Mouse (Mus musculus): ENCODE data around the gene Zfp286. TPM values are rescaled to one million over a fixed set of nuclear protein-coding genes. Genes with fewer than 3 reads are reported as not detected.
"Not testable (repeated sequence)": the region's sequence is repeated elsewhere in the genome, so short reads cannot be mapped to it uniquely, and the experiment has no call there.

Gene Zfp286
- total RNA-seq, 2 experiments from 2014 or later = 1.3 to 1.4 TPM

DNA sequence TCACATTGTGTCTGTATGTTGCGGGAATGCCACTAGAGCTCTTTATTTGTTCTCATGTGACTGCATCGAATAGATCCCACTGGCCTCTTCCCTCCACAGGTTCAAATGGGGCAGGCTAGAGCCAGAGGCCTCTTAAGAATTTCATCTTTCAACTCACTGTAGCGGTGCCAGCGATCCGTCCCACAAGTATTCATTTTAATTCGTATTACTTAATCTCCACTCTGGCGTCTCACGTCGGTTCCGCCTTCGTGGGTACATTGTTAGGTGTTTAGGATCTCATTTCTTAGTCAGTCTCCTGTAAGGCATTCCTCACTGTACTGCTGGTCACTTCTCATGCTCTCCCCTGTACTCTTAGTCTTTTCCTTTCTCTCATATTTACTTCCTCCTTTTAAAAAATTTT is 30.8 kb downstream of the Zfp286 start:
- no peak for TF ChIP-seq CTCF (IDR thresholded peaks at IDR 0.05)
- no peak overlapping the region for H3K27ac ChIP-seq
- no peak overlapping the region for H3K4me3 ChIP-seq
- no peak for DNase-seq
- intact Hi-C loops (cut with DNase I) = loop anchor here (10.0 kb wide), 1 partner anchor 406 kb away; no protein-coding TSS in a partner anchor

DNA sequence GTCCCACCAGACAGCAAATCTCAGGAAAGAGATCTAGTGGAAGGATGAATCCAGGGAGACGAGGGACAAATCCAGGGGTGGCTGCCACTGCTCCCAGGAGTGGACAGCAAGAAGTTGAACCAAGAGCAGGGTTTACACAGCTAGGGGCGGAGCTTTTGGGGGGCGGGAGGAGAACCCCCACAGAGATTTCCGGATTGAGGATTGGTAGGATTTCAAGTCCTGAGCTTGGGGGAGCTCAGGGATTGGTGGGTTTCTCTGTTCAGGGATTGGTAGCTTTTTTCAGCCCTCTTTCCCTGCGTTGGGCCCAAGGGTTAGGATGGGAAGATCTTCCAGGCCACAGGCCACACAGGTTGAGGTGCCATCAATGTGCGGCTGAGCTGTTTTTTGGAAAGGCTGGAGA is 31.4 kb downstream of the Zfp286 start:
- Histone ChIP-seq H3K4me3 (no peak overlapping the region), H3K27ac (no peak overlapping the region)
- TF ChIP-seq CTCF (IDR thresholded peaks at IDR 0.05) = no peak
- DNase-seq = no peak
- intact Hi-C loops (cut with DNase I) = loop anchor here (1.0 to 10.0 kb wide), 4 partner anchors 31 to 407 kb away; partner anchors contain the start of gene Zfp286

DNA sequence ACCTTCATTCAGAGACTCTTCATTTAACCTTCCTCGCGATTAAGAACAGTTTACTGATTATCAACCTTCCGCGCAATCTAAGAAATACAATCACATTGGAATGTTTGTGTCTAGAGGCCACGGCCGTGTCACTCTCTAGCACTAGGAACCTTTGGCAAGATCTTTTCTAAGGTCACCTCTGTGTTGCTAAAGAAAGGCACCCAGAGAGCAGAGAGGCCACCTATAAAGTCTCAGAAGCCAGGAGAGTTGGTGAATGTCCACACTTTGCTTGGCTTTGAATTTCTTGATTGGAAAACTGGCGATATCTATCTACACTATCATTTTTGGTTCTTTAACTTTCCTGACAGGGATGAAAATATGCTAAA is 32.1 kb downstream of the Zfp286 start:
- no peak for DNase-seq
- H3K27ac ChIP-seq = peak overlapping the region; percentile 75
- intact Hi-C loops (cut with DNase I) = loop anchor here (1.0 to 10.0 kb wide), 4 partner anchors 32 to 408 kb away; partner anchors contain the start of gene Zfp286
- H3K4me3 ChIP-seq = peak overlapping the region; percentile 59
- no peak for TF ChIP-seq CTCF (IDR thresholded peaks at IDR 0.05)

DNA sequence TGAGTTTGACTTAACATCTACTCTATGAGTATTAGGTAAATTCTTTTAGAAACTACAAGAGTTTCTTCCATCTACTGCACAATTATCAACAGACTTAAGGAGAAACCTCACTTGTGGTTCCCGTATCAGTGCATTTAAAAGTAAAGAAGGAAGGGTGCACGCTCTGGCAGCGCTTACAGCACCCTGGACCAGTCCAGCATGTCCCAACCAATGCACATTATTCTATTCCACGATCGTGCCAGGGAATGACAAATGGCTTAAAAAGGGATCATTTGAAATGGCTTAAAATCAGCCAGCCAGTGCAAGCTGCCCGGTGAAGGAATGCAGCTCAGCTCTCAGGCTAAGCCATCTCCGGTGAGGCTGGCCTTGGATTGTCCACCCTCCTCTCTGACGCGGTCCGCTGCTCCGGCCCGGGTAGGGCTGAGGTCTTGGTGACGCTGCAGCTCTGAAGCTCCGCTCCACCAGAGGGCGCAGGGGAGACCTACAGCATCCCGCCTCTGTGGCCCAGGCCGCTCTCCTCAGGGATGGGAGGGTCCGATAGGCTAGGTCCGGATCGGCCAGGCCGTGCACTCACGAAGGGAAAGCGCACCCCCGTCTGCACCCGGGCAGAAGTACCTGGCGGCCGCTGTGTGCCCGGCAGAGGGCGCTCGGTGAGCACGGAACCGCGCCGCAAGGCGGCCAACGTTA is 32.7 kb downstream of the Zfp286 start:
- peak overlapping the region; percentile 59 for H3K4me3 ChIP-seq
- peak; percentile 98 for DNase-seq
- intact Hi-C loops (cut with DNase I) = loop anchor here (1.0 to 10.0 kb wide), 4 partner anchors 32 to 408 kb away; partner anchors contain the start of gene Zfp286
- peak; percentile 100; the same call in 1 of the 2 replicates for TF ChIP-seq CTCF (IDR thresholded peaks at IDR 0.05)
- H3K27ac ChIP-seq = peak overlapping the region; percentile 75

DNA sequence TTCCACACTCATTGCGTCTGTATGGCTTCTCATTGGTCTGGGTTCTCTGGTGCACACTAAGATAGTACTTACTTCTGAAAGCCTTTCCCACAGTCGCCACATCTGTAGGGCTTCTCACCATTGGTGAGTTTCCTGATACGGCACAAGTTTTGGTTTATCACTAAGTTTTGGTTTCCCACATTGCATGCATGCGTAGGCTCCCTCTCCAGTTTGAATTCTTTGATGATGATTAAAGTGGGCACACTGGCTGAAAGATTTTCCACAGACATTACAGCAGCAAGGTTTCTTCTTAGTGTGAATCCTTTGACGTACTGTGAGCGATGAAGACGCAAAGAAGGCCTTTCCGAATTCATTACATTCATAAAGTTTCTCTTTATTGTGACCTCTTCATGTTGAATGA is 36.5 kb downstream of the Zfp286 start, which contains the start of gene Gm10428:
TSS of gene Gm10428 (plus strand) at position 321 of the 400 bp plus-strand sequence.
- Histone ChIP-seq H3K27ac (no peak within 1 kb of the TSS), H3K4me3 (no peak within 1 kb of the TSS)
- intact Hi-C loops (cut with DNase I) = loop anchor here (10.0 kb wide), 1 partner anchor 412 kb away; no protein-coding TSS in a partner anchor
- no peak for TF ChIP-seq CTCF (IDR thresholded peaks at IDR 0.05)
- DNase-seq = no peak

DNA sequence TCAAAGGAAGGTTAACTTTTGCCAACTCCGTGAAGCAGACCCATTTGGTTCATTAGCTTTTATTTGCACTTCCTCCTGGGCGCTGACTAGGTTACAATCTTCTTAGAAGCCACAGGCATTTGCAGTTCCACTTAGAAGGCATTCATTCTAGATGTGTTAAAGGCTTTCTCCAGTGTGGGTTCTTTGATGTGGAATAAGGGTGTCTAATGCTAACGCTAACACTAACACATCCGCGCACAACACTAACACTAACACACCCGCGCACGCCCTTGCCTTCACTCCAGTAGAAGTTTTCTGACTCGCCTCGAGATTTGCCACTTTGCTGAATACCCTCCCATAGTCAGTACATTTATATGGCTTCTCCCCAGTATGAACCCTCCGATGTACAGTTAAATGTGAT is 37.1 kb downstream of the Zfp286 start:
- DNase-seq = no peak
- TF ChIP-seq CTCF (IDR thresholded peaks at IDR 0.05) = no peak
- no peak overlapping the region for H3K4me3 ChIP-seq
- no peak overlapping the region for H3K27ac ChIP-seq
- intact Hi-C loops (cut with DNase I) = loop anchor here (10.0 kb wide), 1 partner anchor 413 kb away; no protein-coding TSS in a partner anchor

DNA sequence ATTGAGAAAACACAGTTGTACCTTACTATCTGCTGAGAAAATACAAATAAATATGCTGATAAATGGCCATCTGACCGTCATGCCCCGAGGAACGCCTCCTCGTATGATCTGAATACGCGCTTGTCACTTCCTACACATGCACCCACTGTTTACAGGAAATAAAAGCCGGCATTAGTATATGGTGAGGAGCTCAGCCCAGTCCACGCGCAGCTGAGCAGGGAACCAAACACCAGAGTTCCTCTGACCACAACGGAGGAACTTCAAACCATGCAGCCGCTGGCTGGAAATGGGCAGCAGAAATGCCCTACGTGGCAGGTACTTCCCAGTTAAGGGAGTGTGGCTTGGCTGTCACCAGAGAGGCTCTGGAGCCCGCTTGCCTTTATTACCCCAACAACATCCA is 39.8 kb downstream of the Zfp286 start:
- H3K27ac ChIP-seq; H3K4me3 ChIP-seq; intact Hi-C loops (cut with DNase I); DNase-seq: not testable (repeated sequence)

DNA sequence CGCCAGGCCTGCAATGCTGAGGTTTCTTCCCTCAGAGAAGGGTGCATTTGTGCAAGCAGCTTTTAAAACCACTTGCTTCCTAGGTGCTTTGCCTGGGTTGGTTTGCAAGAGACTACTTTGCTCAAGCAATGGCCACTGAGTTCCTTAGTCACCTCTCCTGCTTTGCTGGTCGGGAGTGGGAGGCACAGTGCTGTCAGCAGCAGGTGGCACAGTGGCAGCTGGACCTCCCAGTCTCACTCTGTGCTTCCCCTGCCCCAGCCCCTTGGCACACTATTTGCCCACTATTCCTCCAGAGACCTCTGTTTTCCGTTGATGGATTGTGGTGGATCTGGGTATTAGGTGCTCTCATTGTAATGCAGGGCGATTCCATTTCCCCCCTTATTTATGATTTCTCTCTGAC is 41.2 kb downstream of the Zfp286 start:
- DNase-seq = no peak
- no peak overlapping the region for H3K27ac ChIP-seq
- TF ChIP-seq CTCF (IDR thresholded peaks at IDR 0.05) = no peak
- H3K4me3 ChIP-seq = no peak overlapping the region
- intact Hi-C loops (cut with DNase I) = no loop called here

DNA sequence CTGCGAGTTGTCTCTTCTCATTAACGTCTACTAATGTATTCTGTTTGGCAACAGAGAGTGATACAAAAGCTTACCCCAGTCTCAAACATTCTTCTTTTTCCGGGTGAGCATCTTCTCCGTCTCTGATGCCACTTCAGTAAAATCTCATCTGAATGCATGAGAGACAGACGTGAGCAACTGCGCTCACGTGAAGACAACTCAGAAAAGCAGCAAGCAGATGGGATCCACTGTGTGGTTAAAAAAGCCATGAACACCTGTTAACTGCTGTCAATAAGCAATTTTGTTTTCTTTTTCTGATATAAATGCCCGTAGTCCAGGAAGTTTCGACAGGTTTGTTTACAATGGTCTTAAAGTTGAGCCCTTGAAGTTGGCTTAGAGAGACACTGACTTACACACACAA is 42.0 kb downstream of the Zfp286 start:
- intact Hi-C loops (cut with DNase I) = no loop called here
- Histone ChIP-seq H3K27ac (no peak overlapping the region), H3K4me3 (peak overlapping the region; percentile 19)
- DNase-seq = no peak
- no peak for TF ChIP-seq CTCF (IDR thresholded peaks at IDR 0.05)

DNA sequence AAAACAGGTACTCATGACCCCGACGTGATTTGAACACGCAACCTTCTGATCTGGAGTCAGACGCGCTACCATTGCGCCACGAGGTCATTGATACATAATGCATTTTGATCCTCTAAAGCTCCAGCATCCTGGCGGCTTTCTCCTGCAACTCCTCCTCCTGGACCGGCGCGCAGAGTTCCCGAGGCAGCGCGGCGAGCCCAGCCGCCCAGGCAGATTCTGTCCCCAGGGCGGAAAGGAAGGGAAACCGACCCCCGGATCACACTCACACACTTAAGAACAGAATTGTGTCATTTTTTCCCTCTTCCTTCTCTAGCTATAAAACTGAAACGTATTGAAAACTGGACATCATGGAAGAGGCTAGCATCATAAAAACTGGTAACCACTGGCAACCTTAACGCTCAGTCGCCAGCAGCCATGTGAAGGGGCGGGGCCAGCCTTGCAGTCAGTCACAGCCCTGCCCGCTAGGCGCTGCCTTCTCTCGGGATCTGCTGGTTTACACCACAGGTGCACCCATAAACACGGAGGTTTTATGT is 43.2 kb downstream of the Zfp286 start:
- TF ChIP-seq CTCF (IDR thresholded peaks at IDR 0.05) = peak; percentile 51
- DNase-seq = peak; percentile 80
- intact Hi-C loops (cut with DNase I) = no loop called here
- peak overlapping the region; percentile 75 for H3K4me3 ChIP-seq
- H3K27ac ChIP-seq = peak overlapping the region; percentile 44; the same call in 1 of the 2 replicates

DNA sequence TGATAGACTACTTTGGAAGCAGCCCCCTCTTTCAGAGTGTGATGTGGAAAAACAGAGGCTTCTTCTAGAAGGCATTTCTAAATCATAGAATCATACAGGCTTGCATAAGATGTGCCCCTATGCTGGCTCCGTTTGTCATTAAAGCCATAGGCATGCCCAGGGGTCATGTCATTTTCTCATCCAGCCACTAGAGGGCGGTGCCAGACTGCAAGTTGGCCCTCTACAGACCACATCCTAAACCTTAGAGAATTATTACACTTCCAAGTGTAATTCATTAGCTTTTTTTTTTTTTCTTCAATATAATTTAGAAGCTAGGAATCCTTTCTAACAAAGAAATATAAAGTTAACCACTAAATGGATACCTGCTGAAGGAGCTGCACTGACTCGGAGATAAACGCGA is 45.2 kb downstream of the Zfp286 start:
- intact Hi-C loops (cut with DNase I) = loop anchor here (5.0 kb wide), 1 partner anchor 108 kb away; no protein-coding TSS in a partner anchor
- Histone ChIP-seq H3K4me3 (no peak overlapping the region), H3K27ac (no peak overlapping the region)
- DNase-seq = peak; percentile 66
- TF ChIP-seq CTCF (IDR thresholded peaks at IDR 0.05) = peak; percentile 89

DNA sequence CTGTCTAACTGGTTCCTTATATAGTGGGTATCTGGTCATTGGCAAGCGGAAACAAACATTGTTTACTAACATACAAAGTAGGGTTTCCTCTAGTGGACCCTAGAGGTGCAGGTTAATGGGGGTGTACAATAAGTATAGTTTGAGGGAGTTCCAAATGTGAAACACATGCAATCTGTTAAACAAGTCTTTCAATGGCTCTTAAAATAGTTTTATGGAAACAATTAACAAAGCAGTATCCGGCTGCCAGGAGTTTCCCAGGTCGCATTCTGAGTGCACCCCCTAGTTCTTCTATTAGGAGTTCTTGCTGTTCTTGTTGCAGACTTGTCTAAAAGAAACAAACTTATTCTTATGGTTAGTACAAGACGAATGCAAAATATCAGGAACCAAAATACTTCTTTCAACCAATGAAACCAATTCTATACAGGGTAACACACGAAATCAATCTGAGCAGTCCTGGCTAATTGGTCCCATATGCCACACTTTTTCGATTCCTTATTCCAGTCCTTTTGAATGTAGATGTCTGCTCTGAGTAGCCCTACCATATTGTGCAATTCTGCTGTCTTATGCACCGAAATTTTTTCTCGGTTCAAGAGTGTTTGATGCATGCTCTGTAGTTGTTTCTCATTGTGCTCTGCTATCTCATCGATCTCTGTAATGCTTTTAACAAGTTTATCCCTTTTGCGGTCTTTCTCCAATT is 46.9 kb downstream of the Zfp286 start:
- no peak overlapping the region for H3K4me3 ChIP-seq
- H3K27ac ChIP-seq = no peak overlapping the region
- TF ChIP-seq CTCF (IDR thresholded peaks at IDR 0.05) = no peak
- no peak for DNase-seq
- intact Hi-C loops (cut with DNase I) = loop anchor here (5.0 kb wide), 1 partner anchor 110 kb away; no protein-coding TSS in a partner anchor

DNA sequence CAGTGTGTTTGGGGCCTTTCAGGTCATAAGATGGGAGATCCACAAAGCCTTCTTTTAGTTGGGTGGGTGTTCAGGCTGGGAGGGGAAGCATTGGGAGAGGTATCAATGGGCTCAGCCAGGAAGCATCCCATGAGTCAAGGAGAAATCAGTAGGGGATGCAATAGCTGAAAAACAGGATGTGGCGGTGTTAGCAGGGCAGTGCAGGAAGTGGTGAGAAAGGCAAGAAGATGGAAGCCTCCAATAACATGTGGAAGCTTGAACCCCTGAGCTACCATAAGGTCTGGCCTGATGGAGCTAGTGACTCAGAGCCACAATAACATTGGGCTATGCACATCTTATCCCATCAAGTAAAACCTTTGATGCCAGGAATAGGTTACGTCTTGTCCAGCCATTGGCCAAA is 48.1 kb downstream of the Zfp286 start:
- intact Hi-C loops (cut with DNase I) = loop anchor here (5.0 kb wide), 1 partner anchor 111 kb away; no protein-coding TSS in a partner anchor

More for the DNA sequence above, 48.1 kb downstream of the Zfp286 start:
- TF ChIP-seq CTCF (IDR thresholded peaks at IDR 0.05) = no peak
- DNase-seq = no peak
- no peak overlapping the region for H3K4me3 ChIP-seq
- H3K27ac ChIP-seq = no peak overlapping the region
